Mouse (Mus musculus) bone marrow, adult 2 months (tissue): Measurements from ENCODE around the gene Rbm18.

ENCODE experiments used
- CTCF ChIP-seq: fragments of 200-500 bp; IDR thresholded peaks from 2 replicates; pipeline ENCODE4 v1.5.1; 2011; ENCODE audit warnings: low read length, control low read depth; ENCODE audit not compliant: control insufficient read depth, insufficient read depth
- POLR2A ChIP-seq: fragments of 200-500 bp; IDR thresholded peaks from 2 replicates; pipeline ENCODE4 v1.6.1; 2011; ENCODE audit warnings: low read depth, mild to moderate bottlenecking, control low read depth, low read length, borderline replicate concordance; ENCODE audit not compliant: control insufficient read depth

DNA sequence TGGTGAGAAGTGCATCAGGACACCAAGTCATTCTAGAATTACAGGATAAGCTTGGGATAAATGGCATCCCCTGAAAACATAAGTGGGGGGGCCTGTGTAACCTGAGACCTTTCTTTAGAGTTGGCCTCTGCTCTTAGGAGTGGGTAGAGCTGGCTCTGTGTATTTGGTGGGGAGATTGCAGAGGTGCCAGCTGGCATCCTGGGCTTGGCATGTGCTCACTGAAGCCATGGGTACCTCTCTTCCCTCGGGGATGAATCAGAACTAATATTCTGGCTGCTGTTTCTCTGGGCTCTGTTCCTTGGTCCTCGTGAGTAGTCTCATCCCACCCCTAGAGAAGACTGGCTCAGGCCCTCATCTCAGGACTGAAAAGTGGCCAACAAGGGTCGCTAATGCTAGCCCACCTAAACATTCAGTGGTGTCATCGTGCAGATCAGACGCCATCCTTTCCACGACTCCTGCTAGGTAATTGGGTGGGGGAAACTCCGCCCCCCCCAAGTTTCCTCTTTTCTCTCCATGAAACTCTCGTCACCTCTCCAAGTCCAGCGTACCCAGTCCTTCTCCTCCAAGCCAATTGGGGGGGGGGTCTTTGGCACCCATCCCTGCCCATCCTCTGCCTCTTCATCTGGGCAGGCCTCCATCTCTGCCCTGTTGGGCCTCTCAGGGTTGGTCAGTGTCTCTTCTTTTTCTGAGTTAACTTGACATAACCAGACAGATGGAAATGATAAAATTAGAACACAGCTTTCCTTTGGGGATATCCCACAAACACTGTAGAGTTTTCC is 53.6 kb downstream of the Rbm18 start:
- TF ChIP-seq POLR2A (no peak), CTCF (no peak)
